Mouse (Mus musculus) activated CD4-positive, CD25-positive, alpha-beta regulatory T cell (primary cell): ENCODE measurements around the gene Hoxc13. TPM values are rescaled to one million over a fixed set of nuclear protein-coding genes. Genes with fewer than 3 reads are reported as not detected.

Source experiments
- polyA plus RNA-seq, 2 experiments: library from polyadenylated mRNA; unstranded; fragments of 100-300 nt; shearing (Covaris generic); gene quantifications; one replicate each; pipeline ENCODE4 v1.2.1; 2017

Hoxc13 gene
- not detected for polyA plus RNA-seq

GRCm38 (mm10) chr15:102921053-102922011 is at the start of gene Hoxc13:
Gene Hoxc13, plus strand, starts transcription at chr15:102921103.

GRCm38 (mm10) chr15:102936279-102936972 is 15.5 kb downstream of the Hoxc13 start, which contains the start of gene Hoxc12:
Gene Hoxc12, plus strand, starts transcription at chr15:102936757.

GRCm38 (mm10) chr15:102954192-102955006 is 33.5 kb downstream of the Hoxc13 start, which contains the start of gene Hoxc11:
Gene Hoxc11, plus strand, starts transcription at chr15:102954427.

GRCm38 (mm10) chr15:102966776-102967311 is 45.9 kb downstream of the Hoxc13 start, which contains the start of gene Hoxc10:
Gene Hoxc10, plus strand, starts transcription at chr15:102966796.

GRCm38 (mm10) chr15:102967312-102967510 is 46.3 kb downstream of the Hoxc13 start, which contains the start of gene Hoxc5:
Gene Hoxc5, plus strand, starts transcription at chr15:102967443.

GRCm38 (mm10) chr15:102976171-102976570 is 55.3 kb downstream of the Hoxc13 start, which contains the start of gene Hoxc9:
Gene Hoxc9, plus strand, starts transcription at chr15:102976439.

Other genes starting within 250 kb of the Hoxc13 start
- 10 to 100 TPM; 17.5 to 20.4 TPM for gene Atp5g2, start 248.8 kb upstream of the Hoxc13 start, polyA plus RNA-seq
- 10 to 100 TPM; 37.4 to 41.1 TPM for gene Calcoco1, start 198.9 kb upstream of the Hoxc13 start, polyA plus RNA-seq
- gene Hoxc12, start 15.7 kb downstream of the Hoxc13 start, polyA plus RNA-seq = not detected
- under 1 TPM in 1 of 2 experiments, not detected in 1; 0.09 TPM for gene Hoxc11, start 33.3 kb downstream of the Hoxc13 start, polyA plus RNA-seq
- gene Hoxc10, start 45.7 kb downstream of the Hoxc13 start, polyA plus RNA-seq = under 1 TPM in 1 of 2 experiments, not detected in 1; 0.09 TPM
- not detected for gene Hoxc5, start 46.3 kb downstream of the Hoxc13 start, polyA plus RNA-seq
- gene Hoxc9, start 55.3 kb downstream of the Hoxc13 start, polyA plus RNA-seq = under 1 TPM; 0.07 to 0.16 TPM
- gene Hoxc8, start 69.5 kb downstream of the Hoxc13 start, polyA plus RNA-seq = under 1 TPM in 1 of 2 experiments, not detected in 1; 0.33 TPM
- under 1 TPM in 1 of 2 experiments, not detected in 1; 0.11 TPM for gene Hoxc6, start 77.2 kb downstream of the Hoxc13 start, polyA plus RNA-seq
- gene Hoxc4, start 97.8 kb downstream of the Hoxc13 start, polyA plus RNA-seq = not detected
- 1 to 10 TPM; 6.4 to 7.3 TPM for gene Smug1, start 246.0 kb downstream of the Hoxc13 start, polyA plus RNA-seq